Mouse (Mus musculus): ENCODE data around the gene Gm49384.
"Not testable (repeated sequence)": the region's sequence is repeated elsewhere in the genome, so short reads cannot be mapped to it uniquely, and the experiment has no call there.

Gm49384 gene

GRCm38 (mm10) chr12:69167656-69168460 lies 36.2 kb downstream of the Gm49384 start:
- DNase-seq (ENCODE audit: low spot score in 2 of 2) = no peak

- not testable (repeated sequence) for DNase-seq (ENCODE audit: low spot score in 2 of 2)
These were observed 37.0 kb downstream of the Gm49384 start for GRCm38 (mm10) chr12:69166861-69167581.

- DNase-seq (ENCODE audit: low spot score in 2 of 2) = no peak
These were observed 39.2 kb downstream of the Gm49384 start for GRCm38 (mm10) chr12:69164904-69165303.

- not testable (repeated sequence) for DNase-seq (ENCODE audit: low spot score in 2 of 2)
These were observed 40.5 kb downstream of the Gm49384 start for GRCm38 (mm10) chr12:69163586-69163985.

GRCm38 (mm10) chr12:69160677-69161076 lies 43.4 kb downstream of the Gm49384 start:
- DNase-seq (ENCODE audit: low spot score in 2 of 2) = not testable (repeated sequence)

GRCm38 (mm10) chr12:69159578-69159940 lies 44.5 kb downstream of the Gm49384 start:
- no peak for DNase-seq (ENCODE audit: low spot score in 2 of 2)

GRCm38 (mm10) chr12:69158765-69159577 lies 45.1 kb downstream of the Gm49384 start, which contains the start of gene Rps29:
TSS of gene Rps29 (minus strand) at chr12:69159186.
- DNase-seq (ENCODE audit: low spot score in 2 of 2) = peak; percentile 94

GRCm38 (mm10) chr12:69158366-69158764 lies 45.7 kb downstream of the Gm49384 start:
- no peak for DNase-seq (ENCODE audit: low spot score in 2 of 2)

GRCm38 (mm10) chr12:69157107-69157506 lies 47.0 kb downstream of the Gm49384 start:
- no peak for DNase-seq (ENCODE audit: low spot score in 2 of 2)

GRCm38 (mm10) chr12:69156436-69156835 lies 47.6 kb downstream of the Gm49384 start:
- DNase-seq (ENCODE audit: low spot score in 2 of 2) = no peak

- no peak for DNase-seq (ENCODE audit: low spot score in 2 of 2)
These were observed 48.1 kb downstream of the Gm49384 start for GRCm38 (mm10) chr12:69155923-69156322.

- DNase-seq (ENCODE audit: low spot score in 2 of 2) = no peak
These were observed 54.0 kb downstream of the Gm49384 start for GRCm38 (mm10) chr12:69150049-69150448.

GRCm38 (mm10) chr12:69147166-69147735 lies 56.8 kb downstream of the Gm49384 start:
- no peak for DNase-seq (ENCODE audit: low spot score in 2 of 2)

- DNase-seq (ENCODE audit: low spot score in 2 of 2) = no peak
These were observed 60.6 kb downstream of the Gm49384 start for GRCm38 (mm10) chr12:69143460-69143859.

- DNase-seq (ENCODE audit: low spot score in 2 of 2) = no peak
These were observed 64.2 kb downstream of the Gm49384 start for GRCm38 (mm10) chr12:69139841-69140240.

Data from spleen, postnatal 14 days (tissue).